27 mouse cellular contexts compared by ENCODE assay signal in genomic region chr8:120569123-120569522, GRCm38 (mm10). TPM values are rescaled to one million over a fixed set of nuclear protein-coding genes. Genes with fewer than 3 reads are reported as not detected.
A peak's percentile ranks its signal among the peaks of the same experiment; 100 is the strongest.
DNase-seq lines count a peak whose midpoint lies in the region; ATAC-seq and TF ChIP-seq lines count a peak whose summit lies in the region.
"Had no signal": no experiment of that assay in that cellular context is flagged by ENCODE, and none has a peak within 500 bp of the region (broad histone marks: within the 10 kb centered on the region; RNA-seq: fewer than 3 reads in every experiment).

No protein-coding gene starts in this region.

- no peak for ATAC-seq in forebrain, embryonic 13.5 days
- no peak for ATAC-seq in forebrain, postnatal 0 days
- ATAC-seq in midbrain, embryonic 14.5 days (ENCODE audit: low FRiP score, low TSS enrichment) = no peak
- ATAC-seq: intestine, embryonic 16.5 days; Patski had no signal

- no peak overlapping the region for H3K4me2 ChIP-seq in forebrain, embryonic 13.5 days
- H3K4me2 ChIP-seq in forebrain, postnatal 0 days (ENCODE audit: low read depth) = no peak overlapping the region
- no peak overlapping the region for H3K4me2 ChIP-seq in midbrain, embryonic 14.5 days (ENCODE audit: low read length)
- H3K4me2 ChIP-seq: embryonic facial prominence, embryonic 13.5 days; limb, embryonic 15.5 days; liver, embryonic 15.5 days; lung, embryonic 14.5 days had no signal

- no peaks in the 10 kb centered on the region for H3K27me3 ChIP-seq in forebrain, embryonic 13.5 days
- no peaks in the 10 kb centered on the region for H3K27me3 ChIP-seq in forebrain, postnatal 0 days (ENCODE audit: insufficient read depth, low read length)
- H3K27me3 ChIP-seq in midbrain, embryonic 14.5 days (ENCODE audit: control insufficient read depth, insufficient read depth, low read length) = no peaks in the 10 kb centered on the region
- no peaks in the 10 kb centered on the region for H3K27me3 ChIP-seq in midbrain, embryonic 10.5 days (ENCODE audit: low read depth, poor library complexity, severe bottlenecking)
- H3K27me3 ChIP-seq: embryonic facial prominence, embryonic 13.5 days; limb, embryonic 15.5 days; liver, embryonic 15.5 days; Patski had no signal

- no peaks in the 10 kb centered on the region for H3K9me3 ChIP-seq in forebrain, embryonic 13.5 days (replicated peaks)
- H3K9me3 ChIP-seq in forebrain, postnatal 0 days (ENCODE audit: low read length) = no peaks in the 10 kb centered on the region
- H3K9me3 ChIP-seq in midbrain, embryonic 14.5 days (ENCODE audit: control insufficient read depth, low read length) = no peaks in the 10 kb centered on the region
- no peaks in the 10 kb centered on the region for H3K9me3 ChIP-seq in midbrain, embryonic 10.5 days (replicated peaks)
- H3K9me3 ChIP-seq: embryonic facial prominence, embryonic 13.5 days; limb, embryonic 15.5 days; liver, embryonic 15.5 days had no signal

- no peak overlapping the region for H3K9ac ChIP-seq in forebrain, embryonic 13.5 days
- no peak overlapping the region for H3K9ac ChIP-seq in forebrain, postnatal 0 days
- no peak overlapping the region for H3K9ac ChIP-seq in midbrain, embryonic 14.5 days (replicated peaks; ENCODE audit: low read length)
- H3K9ac ChIP-seq: embryonic facial prominence, embryonic 13.5 days; limb, embryonic 15.5 days; liver, embryonic 15.5 days; lung, embryonic 14.5 days had no signal

- DNase-seq in forebrain, postnatal 0 days = no peak
- DNase-seq in layer of hippocampus, adult 2 months (ENCODE audit: low spot score in 2 of 2) = no peak
- no peak for DNase-seq in layer of hippocampus, postnatal 10 days (ENCODE audit: low spot score in 2 of 2)
- no peak for DNase-seq in midbrain, embryonic 14.5 days
- no peak for DNase-seq in midbrain, embryonic 10.5 days (ENCODE audit: low spot score)
- DNase-seq in kidney, postnatal 4 days = no peak
- DNase-seq: adrenal gland, postnatal 25 days; cerebellum, adult 11-12 months; gastrocnemius, adult 2 months; gastrocnemius, postnatal 36 days; heart, adult 2 months; heart, postnatal 14 days; kidney, adult 8-10 months; layer of hippocampus, adult 9-11 months; lung, embryonic 14.5 days; lung, postnatal 14 days; right cerebral cortex, adult 18-20 months; spleen, adult 18-20 months; thymus, postnatal 14 days had no signal

- no peak overlapping the region for H3K4me3 ChIP-seq in forebrain, embryonic 13.5 days
- H3K4me3 ChIP-seq in forebrain, postnatal 0 days (ENCODE audit: low read depth, low read length) = no peak overlapping the region
- no peak overlapping the region for H3K4me3 ChIP-seq in layer of hippocampus, adult 2 months
- H3K4me3 ChIP-seq in midbrain, embryonic 14.5 days (replicated peaks; ENCODE audit: low read depth, low read length) = no peak overlapping the region
- H3K4me3 ChIP-seq in midbrain, embryonic 10.5 days = no peak overlapping the region
- H3K4me3 ChIP-seq: embryonic facial prominence, embryonic 13.5 days; forebrain, embryonic 10.5 days; gastrocnemius, adult 2 months; heart, adult 2 months; limb, embryonic 15.5 days; liver, embryonic 15.5 days had no signal

- TF ChIP-seq CTCF in forebrain, postnatal 0 days (IDR thresholded peaks at IDR 0.05; ENCODE audit: low read depth) = no peak
- peak; percentile 33 for TF ChIP-seq CTCF in layer of hippocampus, adult 2 months (conservative IDR thresholded peaks at IDR 0.05)

- peaks cover 45% of the 10 kb centered on the region for H3K4me1 ChIP-seq in forebrain, embryonic 13.5 days
- no peaks in the 10 kb centered on the region for H3K4me1 ChIP-seq in forebrain, postnatal 0 days (ENCODE audit: insufficient read depth)
- peaks cover 23% of the 10 kb centered on the region for H3K4me1 ChIP-seq in midbrain, embryonic 14.5 days (ENCODE audit: control insufficient read depth, insufficient read depth, low read length)
- peaks cover 86% of the 10 kb centered on the region for H3K4me1 ChIP-seq in midbrain, embryonic 10.5 days

- WGBS in forebrain, embryonic 13.5 days = 96% methylated on average over 17 of the region's 17 CpGs
- WGBS in forebrain, postnatal 0 days = 93% methylated on average over 17 of the region's 17 CpGs
- 95% methylated on average over 17 of the region's 17 CpGs for WGBS in midbrain, embryonic 14.5 days
- 97% methylated on average over 17 of the region's 17 CpGs for WGBS in midbrain, embryonic 10.5 days

- H3K27ac ChIP-seq in forebrain, embryonic 13.5 days = peak overlapping the region; percentile 51; the same call in 1 of the 2 replicates
- no peak overlapping the region for H3K27ac ChIP-seq in forebrain, postnatal 0 days (ENCODE audit: low read depth, low read length)
- H3K27ac ChIP-seq in layer of hippocampus, adult 2 months = peak overlapping the region; percentile 97
- 0 out of 2 replicates have a peak overlapping the region, but pooled peaks have one; percentile 13 for H3K27ac ChIP-seq in midbrain, embryonic 14.5 days (replicated peaks; ENCODE audit: low read depth, low read length)
- no peak overlapping the region for H3K27ac ChIP-seq in midbrain, embryonic 10.5 days (replicated peaks)
- H3K27ac ChIP-seq: embryonic facial prominence, embryonic 13.5 days; gastrocnemius, adult 2 months; heart, adult 2 months; kidney, postnatal 0 days; limb, embryonic 15.5 days; liver, embryonic 15.5 days had no signal

- H3K36me3 ChIP-seq in forebrain, embryonic 13.5 days (ENCODE audit: poor library complexity, severe bottlenecking) = peaks cover 91% of the 10 kb centered on the region
- peaks cover 72% of the 10 kb centered on the region for H3K36me3 ChIP-seq in forebrain, postnatal 0 days (ENCODE audit: insufficient read depth)
- peaks cover 81% of the 10 kb centered on the region for H3K36me3 ChIP-seq in midbrain, embryonic 14.5 days (ENCODE audit: control insufficient read depth, insufficient read depth, low read length)
- H3K36me3 ChIP-seq in midbrain, embryonic 10.5 days = peaks cover 93% of the 10 kb centered on the region

RNA-seq across cellular contexts. Expression of gene Gins2, which starts 20.0 kb away (rescaled TPM):
- 66.9 and 79.8 TPM in 2 replicates for polyA plus RNA-seq in forebrain, embryonic 13.5 days (2015; fragmentation: Nextera tagmentation; extraction: Ambion mirVana)
- total RNA-seq in forebrain, postnatal 0 days (2014; rRNA removed) = 2.6 and 5.3 TPM in 2 replicates
- 9.6 and 10.7 TPM in 2 replicates for polyA plus RNA-seq in forebrain, postnatal 0 days (2015; fragmentation: Nextera tagmentation; extraction: Ambion mirVana)
- total RNA-seq in layer of hippocampus, adult 2 months (2021) = 1 to 10 TPM; 5.2 to 6.2 TPM
- total RNA-seq in layer of hippocampus, postnatal 10 days (2021) = 1 to 10 TPM; 2.5 to 4.2 TPM
- polyA plus RNA-seq in midbrain, embryonic 14.5 days (2014; fragmentation: Nextera tagmentation; extraction: Ambion mirVana) = 15.5 and 23.7 TPM in 2 replicates
- 162 and 192 TPM in 2 replicates for polyA plus RNA-seq in midbrain, embryonic 10.5 days (2016; fragmentation: Nextera tagmentation; extraction: Ambion mirVana)

Comparison
In these comparisons a context has a peak if more than half of its experiments do, and no peak if none do; other contexts are left out.
1. H3K27ac ChIP-seq: peak in forebrain, embryonic 13.5 days (single experiment), layer of hippocampus, adult 2 months (single experiment) and midbrain, embryonic 14.5 days (single experiment); none in forebrain, postnatal 0 days (single experiment) and midbrain, embryonic 10.5 days (single experiment).